Mouse (Mus musculus): Measurements from ENCODE around the gene Sema7a.

DNA sequence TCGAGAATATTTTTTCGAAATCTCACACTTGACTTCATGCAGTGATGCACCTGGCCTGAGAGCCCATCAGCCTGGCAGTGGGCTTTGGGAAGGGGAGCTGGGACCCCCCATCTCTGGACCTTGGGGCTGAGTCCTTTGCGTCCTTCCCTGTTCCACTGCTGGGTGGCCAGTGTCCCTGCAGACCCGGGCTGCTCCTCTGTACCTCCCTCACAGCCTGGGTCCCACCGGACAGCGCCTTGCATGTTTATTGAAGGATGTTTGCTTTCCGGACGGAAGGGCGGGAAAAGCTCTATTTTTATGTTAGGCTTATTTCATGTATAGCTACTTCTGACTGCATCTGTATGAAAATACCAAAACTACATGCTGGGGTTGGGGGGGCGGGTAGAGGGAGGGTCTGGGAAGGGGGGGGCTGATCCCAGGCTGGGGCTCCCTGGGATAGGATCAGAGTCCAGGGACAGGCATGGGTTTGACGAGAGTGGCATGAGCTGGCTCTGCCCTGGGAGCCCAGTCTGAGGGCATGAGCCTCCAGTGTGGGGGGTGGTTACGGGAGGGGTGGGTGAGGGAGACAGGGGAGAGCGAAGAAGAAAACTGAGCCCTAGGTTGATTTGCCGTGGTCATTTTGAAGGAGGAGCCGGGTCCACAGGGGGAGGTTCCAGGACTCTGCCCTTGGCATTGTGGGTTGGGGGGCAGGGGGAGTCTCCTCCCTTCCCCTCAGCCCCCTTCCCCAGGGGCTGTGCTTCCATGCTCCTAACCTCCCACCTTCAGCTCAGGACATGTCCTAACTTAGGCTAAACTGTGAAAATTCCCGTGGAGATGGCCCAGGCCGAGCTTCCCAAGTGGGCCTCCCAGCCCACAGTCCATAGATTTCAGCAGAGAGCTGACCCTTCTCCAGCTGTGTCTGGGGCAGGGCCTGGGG is 22.2 kb downstream of the Sema7a start:
- TF ChIP-seq CTCF (IDR thresholded peaks at IDR 0.05; ENCODE audit: extremely low read depth, insufficient read depth, low read length) (no peak), POLR2A (IDR thresholded peaks at IDR 0.05; ENCODE audit: extremely low read depth, insufficient read depth, low read length) (no peak)
